In the genomic region with DNA sequence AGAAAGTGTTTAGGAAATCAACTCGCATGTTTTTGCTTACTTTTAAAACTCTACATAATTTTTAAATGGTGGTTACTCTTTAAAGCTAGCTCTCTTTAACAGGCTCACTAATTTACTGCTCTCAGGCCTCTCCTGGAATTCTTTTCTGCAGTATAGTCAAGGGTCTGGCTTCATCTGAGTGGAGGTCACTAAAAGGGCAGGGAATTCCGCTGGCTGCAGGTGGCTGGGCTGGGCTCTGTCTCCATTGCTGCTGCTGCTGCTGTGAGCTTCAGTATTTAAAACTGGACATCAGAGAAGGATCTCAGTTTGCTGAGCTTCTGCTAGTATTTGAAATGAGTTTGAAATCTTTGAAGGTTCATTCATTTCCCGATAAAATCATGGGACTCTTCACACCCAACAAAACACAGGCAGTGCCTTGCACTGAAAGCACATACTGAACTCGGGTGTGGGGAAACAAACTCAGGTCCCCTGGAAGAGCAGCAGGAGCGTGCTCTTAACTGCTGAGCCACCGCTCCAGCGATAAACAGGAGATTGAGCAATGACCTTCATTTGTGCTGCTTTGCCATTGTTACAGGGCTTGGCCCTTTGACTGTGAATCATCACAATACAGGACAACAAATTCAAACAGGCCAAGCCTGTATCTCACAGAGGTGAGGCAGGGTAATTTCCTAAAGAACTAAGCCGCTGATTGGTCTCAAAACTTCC, we compare ENCODE assay signal across 9 mouse cellular contexts.
A peak's percentile ranks its signal among the peaks of the same experiment; 100 is the strongest.
DNase-seq lines count a peak whose midpoint lies in the region; ATAC-seq lines count a peak whose summit lies in the region.
"Had no signal": no experiment of that assay in that cellular context is flagged by ENCODE, and none has a peak within 500 bp of the region (broad histone marks: within the 10 kb centered on the region; RNA-seq: fewer than 3 reads in every experiment).

No protein-coding gene starts in this region.

- H3K27me3 ChIP-seq in neural tube, embryonic 13.5 days, result no peaks in the 10 kb centered on the region
- H3K27me3 ChIP-seq in stomach, embryonic 16.5 days (ENCODE audit: control insufficient read depth, insufficient read depth, low read length), result no peaks in the 10 kb centered on the region
- H3K27me3 ChIP-seq in forebrain, embryonic 13.5 days, result no peaks in the 10 kb centered on the region

- DNase-seq in adrenal gland, adult (ENCODE audit: inconsistent age in 2 of 2, low spot score in 1 of 2), result peak; percentile 14 to 77
- DNase-seq in adrenal gland, postnatal 4 days (ENCODE audit: low spot score in 2 of 2), result no peak
- DNase-seq in neural tube, embryonic 10.5 days (ENCODE audit: extremely low spot score, low spot score), result no peak
- DNase-seq in heart, postnatal 10 days, result peak; percentile 40 to 54
- no peak for DNase-seq in thymus, postnatal 0 days (ENCODE audit: low spot score)

- H3K27ac ChIP-seq in neural tube, embryonic 13.5 days (replicated peaks), result peak overlapping the region; percentile 14; the same call in 1 of the 2 replicates
- H3K27ac ChIP-seq in stomach, embryonic 16.5 days (ENCODE audit: low read length), result peak overlapping the region; percentile 70
- no peak overlapping the region for H3K27ac ChIP-seq in forebrain, embryonic 13.5 days

- no peak for ATAC-seq in neural tube, embryonic 13.5 days (ENCODE audit: low read depth)
- no peak for ATAC-seq in stomach, embryonic 16.5 days (ENCODE audit: insufficient read depth, low FRiP score)
- no peak for ATAC-seq in forebrain, embryonic 13.5 days
- ATAC-seq: midbrain, embryonic 16.5 days had no signal

- intact Hi-C loops in heart, postnatal 10 days (cut with DNase I), result no loop called here

- no peak overlapping the region for H3K4me3 ChIP-seq in neural tube, embryonic 13.5 days
- H3K4me3 ChIP-seq in stomach, embryonic 16.5 days (replicated peaks; ENCODE audit: low read length), result no peak overlapping the region
- no peak overlapping the region for H3K4me3 ChIP-seq in forebrain, embryonic 13.5 days

- peaks cover 11% of the 10 kb centered on the region for H3K9me3 ChIP-seq in neural tube, embryonic 13.5 days
- no peaks in the 10 kb centered on the region for H3K9me3 ChIP-seq in stomach, embryonic 16.5 days (replicated peaks; ENCODE audit: control insufficient read depth, low read length)
- H3K9me3 ChIP-seq in forebrain, embryonic 13.5 days (replicated peaks), result no peaks in the 10 kb centered on the region

- no peaks in the 10 kb centered on the region for H3K36me3 ChIP-seq in neural tube, embryonic 13.5 days
- H3K36me3 ChIP-seq in stomach, embryonic 16.5 days (ENCODE audit: control insufficient read depth, insufficient read depth, low read length), result no peaks in the 10 kb centered on the region
- no peaks in the 10 kb centered on the region for H3K36me3 ChIP-seq in forebrain, embryonic 13.5 days (ENCODE audit: poor library complexity, severe bottlenecking)

- H3K9ac ChIP-seq in neural tube, embryonic 13.5 days, result no peak overlapping the region
- H3K9ac ChIP-seq in stomach, embryonic 16.5 days (ENCODE audit: low read length), result no peak overlapping the region
- no peak overlapping the region for H3K9ac ChIP-seq in forebrain, embryonic 13.5 days

- H3K4me1 ChIP-seq in neural tube, embryonic 13.5 days (replicated peaks), result peaks cover 8% of the 10 kb centered on the region
- peaks cover 9% of the 10 kb centered on the region for H3K4me1 ChIP-seq in stomach, embryonic 16.5 days (ENCODE audit: control insufficient read depth, insufficient read depth, low read length)
- peaks cover 4% of the 10 kb centered on the region; the same call in 1 of the 2 replicates for H3K4me1 ChIP-seq in forebrain, embryonic 13.5 days

- WGBS in neural tube, embryonic 13.5 days, result 27% methylated on average over 8 of the region's 8 CpGs
- 29% methylated on average over 8 of the region's 8 CpGs for WGBS in stomach, embryonic 16.5 days
- WGBS in forebrain, embryonic 13.5 days, result 50% methylated on average over 8 of the region's 8 CpGs

- H3K4me2 ChIP-seq in neural tube, embryonic 13.5 days, result no peak overlapping the region
- H3K4me2 ChIP-seq in stomach, embryonic 16.5 days (ENCODE audit: low read depth, low read length), result no peak overlapping the region
- no peak overlapping the region for H3K4me2 ChIP-seq in forebrain, embryonic 13.5 days

Comparison
In these comparisons a context has a peak if more than half of its experiments do, and no peak if none do; other contexts are left out.
1. DNase-seq: peak in adrenal gland, adult (2 of 2) and heart, postnatal 10 days (2 of 2); none in adrenal gland, postnatal 4 days (0 of 2), neural tube, embryonic 10.5 days (single experiment) and thymus, postnatal 0 days (single experiment).